Mouse (Mus musculus): ENCODE data around the gene Gm4491.

Gm4491 gene

GRCm38 (mm10) chr14:57082863-57083262, 32.8 kb downstream of the Gm4491 start:
- no peak for DNase-seq (ENCODE audit: low read depth, low spot score)

GRCm38 (mm10) chr14:57075537-57075936, 40.1 kb downstream of the Gm4491 start:
- DNase-seq (ENCODE audit: low read depth, low spot score), result no peak

GRCm38 (mm10) chr14:57069906-57070305, 45.8 kb downstream of the Gm4491 start:
- peak; percentile 6 for DNase-seq (ENCODE audit: low read depth, low spot score)

GRCm38 (mm10) chr14:57066053-57066452, 49.6 kb downstream of the Gm4491 start:
- no peak for DNase-seq (ENCODE audit: low read depth, low spot score)
